Mouse (Mus musculus): ENCODE data around the gene Rnase11. TPM values are rescaled to one million over a fixed set of nuclear protein-coding genes. Genes with fewer than 3 reads are reported as not detected.
A peak's percentile ranks its signal among the peaks of the same experiment; 100 is the strongest.

Rnase11 gene
- total RNA-seq, 1 experiment, result not detected

- TF ChIP-seq CHD2 (IDR thresholded peaks at IDR 0.05; ENCODE audit: low read depth, low read length) (no peak), ZC3H11A (IDR thresholded peaks at IDR 0.05; ENCODE audit: borderline replicate concordance, low read depth, low read length) (no peak), MAFK (IDR thresholded peaks at IDR 0.05; ENCODE audit: insufficient read depth, low read depth, low read length) (peak; percentile 56)
- in situ Hi-C loops (cut with MboI; ENCODE audit: low sequenced_read_pairs in 2 of 2, unreplicated experiment in 2 of 2), result loop anchor here in 1 of 2 experiments (25.0 kb wide), 1 partner anchor 679 kb away; the partner anchor contains the start of gene Ang4
- peaks cover 0 to 5% of the 10 kb centered on the region in 2 experiments; a peak in 2 of 4 replicates for H3K4me1 ChIP-seq (ENCODE audit: control insufficient read depth in 2 of 2, insufficient read depth in 2 of 2, low read length in 2 of 2, poor library complexity in 1 of 2)
- peak overlapping the region; percentile 74 to 81 for H3K4me3 ChIP-seq (ENCODE audit: insufficient read depth in 1 of 2, low read depth in 1 of 2, low read length in 2 of 2, poor library complexity in 1 of 2, severe bottlenecking in 1 of 2)
- H3K9ac ChIP-seq (ENCODE audit: insufficient read depth, low read depth, low read length, poor library complexity, severe bottlenecking), result peak overlapping the region; percentile 68
- H3K27ac ChIP-seq (ENCODE audit: insufficient read depth, low read depth, low read length, poor library complexity, severe bottlenecking), result no peak overlapping the region
- H3K36me3 ChIP-seq (ENCODE audit: control insufficient read depth, insufficient read depth, low read length, poor library complexity, severe bottlenecking), result no peaks in the 10 kb centered on the region
- H3K9me3 ChIP-seq (ENCODE audit: control insufficient read depth, insufficient read depth, low read depth, low read length), result no peaks in the 10 kb centered on the region
- no peak for DNase-seq (ENCODE audit: low read depth, low spot score)
These were observed 32.9 kb upstream of the Rnase11 start for GRCm38 (mm10) chr14:51082599-51083581.

GRCm38 (mm10) chr14:51081035-51081434, 31.1 kb upstream of the Rnase11 start:
- DNase-seq (ENCODE audit: low read depth, low spot score), result no peak
- in situ Hi-C loops (cut with MboI; ENCODE audit: low sequenced_read_pairs in 2 of 2, unreplicated experiment in 2 of 2), result loop anchor here in 1 of 2 experiments (25.0 kb wide), 1 partner anchor 681 kb away; the partner anchor contains the start of gene Ang4
- H3K4me1 ChIP-seq (ENCODE audit: control insufficient read depth in 2 of 2, insufficient read depth in 2 of 2, low read length in 2 of 2, poor library complexity in 1 of 2), result peaks cover 0 to 3% of the 10 kb centered on the region in 2 experiments; a peak in 2 of 4 replicates
- no peak overlapping the region for H3K27ac ChIP-seq (ENCODE audit: insufficient read depth, low read depth, low read length, poor library complexity, severe bottlenecking)
- no peak overlapping the region for H3K9ac ChIP-seq (ENCODE audit: insufficient read depth, low read depth, low read length, poor library complexity, severe bottlenecking)
- H3K36me3 ChIP-seq (ENCODE audit: control insufficient read depth, insufficient read depth, low read length, poor library complexity, severe bottlenecking), result no peaks in the 10 kb centered on the region
- TF ChIP-seq ZC3H11A (IDR thresholded peaks at IDR 0.05; ENCODE audit: borderline replicate concordance, low read depth, low read length) (no peak), HCFC1 (IDR thresholded peaks at IDR 0.05; ENCODE audit: borderline replicate concordance, insufficient read depth, low read length) (no peak), MAFK (IDR thresholded peaks at IDR 0.05; ENCODE audit: insufficient read depth, low read depth, low read length) (no peak), CHD2 (IDR thresholded peaks at IDR 0.05; ENCODE audit: low read depth, low read length) (no peak), ZNF384 (IDR thresholded peaks at IDR 0.05; ENCODE audit: low read depth, low read length) (no peak)
- H3K4me3 ChIP-seq (ENCODE audit: insufficient read depth in 1 of 2, low read depth in 1 of 2, low read length in 2 of 2, poor library complexity in 1 of 2, severe bottlenecking in 1 of 2), result no peak overlapping the region
- no peaks in the 10 kb centered on the region for H3K9me3 ChIP-seq (ENCODE audit: control insufficient read depth, insufficient read depth, low read depth, low read length)

DNA sequence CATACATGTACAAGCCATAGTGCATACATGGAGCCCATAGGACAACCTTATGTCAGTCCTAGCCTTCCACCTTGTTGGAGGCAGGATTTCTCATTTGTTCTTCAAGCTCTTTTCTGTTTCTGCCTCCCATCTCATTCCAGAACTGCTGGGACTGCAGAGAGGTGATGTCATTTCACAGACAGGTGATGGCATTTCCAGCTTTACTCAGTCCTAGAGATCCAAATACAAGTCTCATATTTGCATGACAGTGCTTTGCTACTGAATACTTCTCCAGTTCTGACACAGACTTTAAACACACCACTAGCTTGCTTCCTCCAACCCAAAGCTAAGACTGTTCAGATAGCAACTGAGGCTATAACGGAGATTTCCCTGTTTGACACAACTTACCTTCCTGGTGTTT, 29.2 kb upstream of the Rnase11 start:
- TF ChIP-seq MAFK (IDR thresholded peaks at IDR 0.05; ENCODE audit: insufficient read depth, low read depth, low read length), result no peak
- no peak for TF ChIP-seq ZC3H11A (IDR thresholded peaks at IDR 0.05; ENCODE audit: borderline replicate concordance, low read depth, low read length)
- no peak for TF ChIP-seq ZNF384 (IDR thresholded peaks at IDR 0.05; ENCODE audit: low read depth, low read length)
- no peak for TF ChIP-seq CHD2 (IDR thresholded peaks at IDR 0.05; ENCODE audit: low read depth, low read length)
- TF ChIP-seq HCFC1 (IDR thresholded peaks at IDR 0.05; ENCODE audit: borderline replicate concordance, insufficient read depth, low read length), result no peak
- H3K36me3 ChIP-seq (ENCODE audit: control insufficient read depth, insufficient read depth, low read length, poor library complexity, severe bottlenecking), result no peaks in the 10 kb centered on the region

GRCm38 (mm10) chr14:51074335-51074734, 24.4 kb upstream of the Rnase11 start, which contains the start of gene Olfr750:
Olfr750 (minus strand) TSS chr14:51074435.
- Histone ChIP-seq H3K36me3 (ENCODE audit: control insufficient read depth, insufficient read depth, low read length, poor library complexity, severe bottlenecking) (no peaks in the 10 kb centered on the region), H3K27ac (ENCODE audit: insufficient read depth, low read depth, low read length, poor library complexity, severe bottlenecking) (no peak within 1 kb of the TSS), H3K4me3 (ENCODE audit: insufficient read depth in 1 of 2, low read depth in 1 of 2, low read length in 2 of 2, poor library complexity in 1 of 2, severe bottlenecking in 1 of 2) (no peak within 1 kb of the TSS), H3K4me1 (ENCODE audit: control insufficient read depth in 2 of 2, insufficient read depth in 2 of 2, low read length in 2 of 2, poor library complexity in 1 of 2) (no peaks in the 10 kb centered on the region), H3K9me3 (ENCODE audit: control insufficient read depth, insufficient read depth, low read depth, low read length) (no peaks in the 10 kb centered on the region), H3K9ac (ENCODE audit: insufficient read depth, low read depth, low read length, poor library complexity, severe bottlenecking) (no peak within 1 kb of the TSS)
- no peak for DNase-seq (ENCODE audit: low read depth, low spot score)
- in situ Hi-C loops (cut with MboI; ENCODE audit: low sequenced_read_pairs in 2 of 2, unreplicated experiment in 2 of 2), result loop anchor here in 1 of 2 experiments (25.0 kb wide), 1 partner anchor 237 kb away; no protein-coding TSS in a partner anchor
- no peak for TF ChIP-seq CHD2 (IDR thresholded peaks at IDR 0.05; ENCODE audit: low read depth, low read length)
- no peak for TF ChIP-seq ZNF384 (IDR thresholded peaks at IDR 0.05; ENCODE audit: low read depth, low read length)
- TF ChIP-seq MAFK (IDR thresholded peaks at IDR 0.05; ENCODE audit: insufficient read depth, low read depth, low read length), result no peak
- no peak for TF ChIP-seq ZC3H11A (IDR thresholded peaks at IDR 0.05; ENCODE audit: borderline replicate concordance, low read depth, low read length)
- TF ChIP-seq HCFC1 (IDR thresholded peaks at IDR 0.05; ENCODE audit: borderline replicate concordance, insufficient read depth, low read length), result no peak

More for the DNA sequence above, 29.2 kb upstream of the Rnase11 start:
- Histone ChIP-seq H3K9ac (ENCODE audit: insufficient read depth, low read depth, low read length, poor library complexity, severe bottlenecking) (no peak overlapping the region), H3K4me3 (ENCODE audit: insufficient read depth in 1 of 2, low read depth in 1 of 2, low read length in 2 of 2, poor library complexity in 1 of 2, severe bottlenecking in 1 of 2) (no peak overlapping the region), H3K9me3 (ENCODE audit: control insufficient read depth, insufficient read depth, low read depth, low read length) (no peaks in the 10 kb centered on the region), H3K27ac (ENCODE audit: insufficient read depth, low read depth, low read length, poor library complexity, severe bottlenecking) (no peak overlapping the region), H3K4me1 (ENCODE audit: control insufficient read depth in 2 of 2, insufficient read depth in 2 of 2, low read length in 2 of 2, poor library complexity in 1 of 2) (peaks cover 0 to 3% of the 10 kb centered on the region in 2 experiments; a peak in 2 of 4 replicates)
- DNase-seq (ENCODE audit: low read depth, low spot score), result no peak
- in situ Hi-C loops (cut with MboI; ENCODE audit: low sequenced_read_pairs in 2 of 2, unreplicated experiment in 2 of 2), result loop anchor here in 1 of 2 experiments (25.0 kb wide), 1 partner anchor 683 kb away; the partner anchor contains the start of gene Ang4
